Mouse (Mus musculus) limb, embryonic 11.5 days (tissue): ENCODE data around the gene Prkce. TPM values are rescaled to one million over a fixed set of nuclear protein-coding genes. Genes with fewer than 3 reads are reported as not detected.

Source experiments
- ATAC-seq: fragments of 200-750 bp; cut with Nextera tagmentation; 2 replicates; pipeline ENCODE4 v1.8.0; 2017; ENCODE audit warnings: low read depth; ENCODE audit not compliant: insufficient number of reproducible peaks, low FRiP score, low TSS enrichment
- DNase-seq: peaks from one replicate; pipeline ENCODE4 v3.0.0-alpha.2; 2015; ENCODE audit warnings: low spot score
- H3K27ac ChIP-seq: fragments of 300-500 bp; sonication (generic); replicated peaks from 2 replicates; pipeline ENCODE4 v1.5.1; 2014; ENCODE audit warnings: low read depth, mild to moderate bottlenecking, low read length
- H3K27me3 ChIP-seq: fragments of 300-500 bp; sonication (generic); 2 replicates; pipeline ENCODE4 v1.6.1; 2014; ENCODE audit warnings: mild to moderate bottlenecking, low read length, mixed read lengths; ENCODE audit not compliant: control insufficient read depth, insufficient read depth
- H3K36me3 ChIP-seq: fragments of 300-500 bp; sonication (generic); 2 replicates; pipeline ENCODE4 v1.6.1; 2014; ENCODE audit warnings: mild to moderate bottlenecking, low read length, moderate library complexity, mixed read lengths; ENCODE audit not compliant: control insufficient read depth, insufficient read depth
- H3K4me1 ChIP-seq: fragments of 300-500 bp; sonication (generic); 2 replicates; pipeline ENCODE4 v1.6.1; 2014; ENCODE audit warnings: low read length, mixed read lengths; ENCODE audit not compliant: control insufficient read depth, insufficient read depth
- H3K4me2 ChIP-seq: fragments of 300-500 bp; sonication (generic); 2 replicates; pipeline ENCODE4 v1.6.1; 2014; ENCODE audit warnings: low read depth, mild to moderate bottlenecking, moderate library complexity; ENCODE audit not compliant: severe bottlenecking
- H3K4me3 ChIP-seq: fragments of 300-500 bp; sonication (generic); 2 replicates; pipeline ENCODE4 v1.5.1; 2014; ENCODE audit warnings: low read depth, low read length
- H3K9ac ChIP-seq: fragments of 300-500 bp; sonication (generic); 2 replicates; pipeline ENCODE4 v1.6.1; 2014; ENCODE audit warnings: mild to moderate bottlenecking, low read length
- H3K9me3 ChIP-seq: fragments of 300-500 bp; sonication (generic); 2 replicates; pipeline ENCODE4 v1.6.1; 2016; ENCODE audit warnings: low read length; ENCODE audit not compliant: control insufficient read depth
- WGBS: fragments of 180-500 bp; shearing (Covaris S2); extraction: QIAGEN DNeasy Blood & Tissue Kit; methylation state at CpG from one replicate; pipeline ENCODE4 v1.1.7; 2014; 5-methylcytosine and 5-hydroxymethylcytosine counted together
- polyA plus RNA-seq: library from polyadenylated mRNA; unstranded; fragments of >200 nt; fragmentation: Nextera tagmentation; extraction: Ambion mirVana; gene quantifications from 2 replicates; pipeline ENCODE4 v1.2.1, GENCODE M21; 2014

The Prkce gene
- polyA plus RNA-seq, 1 experiment from 2014 or later = 5.1 TPM

DNA sequence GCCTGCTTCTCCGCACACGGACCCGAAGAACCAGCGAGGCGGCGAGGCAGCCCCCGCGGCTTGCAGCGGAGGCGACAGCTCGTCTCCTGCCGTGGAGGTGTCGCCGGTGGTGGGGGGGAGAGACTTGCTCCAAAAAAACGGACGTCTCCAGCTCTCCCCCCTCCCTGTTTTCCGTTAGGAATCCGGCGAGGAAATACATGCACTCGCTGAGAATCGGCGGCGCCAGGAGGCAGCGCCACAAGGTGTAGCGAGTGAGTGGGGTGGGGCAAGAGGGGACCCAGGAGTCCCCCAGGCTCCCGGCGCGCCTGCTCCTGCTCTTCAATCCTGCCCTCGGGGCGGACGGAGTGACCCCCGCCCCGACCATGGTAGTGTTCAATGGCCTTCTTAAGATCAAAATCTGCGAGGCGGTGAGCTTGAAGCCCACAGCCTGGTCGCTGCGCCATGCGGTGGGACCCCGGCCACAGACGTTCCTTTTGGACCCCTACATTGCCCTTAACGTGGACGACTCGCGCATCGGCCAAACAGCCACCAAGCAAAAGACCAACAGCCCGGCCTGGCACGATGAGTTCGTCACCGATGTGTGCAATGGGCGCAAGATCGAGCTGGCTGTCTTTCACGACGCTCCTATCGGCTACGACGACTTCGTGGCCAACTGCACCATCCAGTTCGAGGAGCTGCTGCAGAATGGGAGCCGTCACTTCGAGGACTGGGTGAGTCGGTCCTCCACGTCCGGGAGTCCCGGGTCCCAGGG lies 821 bp downstream of the Prkce start:
- Histone ChIP-seq H3K4me3 (peak overlapping the region; percentile 68), H3K27me3 (no peaks in the 10 kb centered on the region), H3K27ac (no peak overlapping the region), H3K4me1 (peaks cover 20% of the 10 kb centered on the region), H3K9me3 (no peaks in the 10 kb centered on the region), H3K4me2 (peak overlapping the region; percentile 96), H3K36me3 (no peaks in the 10 kb centered on the region), H3K9ac (peak overlapping the region; percentile 85)
- DNase-seq (peak; percentile 63), ATAC-seq (no peak)
- under 1% methylated on average over 64 of the region's 64 CpGs for WGBS

- Histone ChIP-seq H3K27ac (no peak overlapping the region), H3K9ac (no peak overlapping the region; the same call in 1 of the 2 replicates)
Measured at GRCm38 (mm10) chr17:86169092-86169491, 1.5 kb downstream of the Prkce start.

GRCm38 (mm10) chr17:86170164-86170958 lies 2.8 kb downstream of the Prkce start:
- no peak overlapping the region for H3K9ac ChIP-seq
- no peaks in the 10 kb centered on the region for H3K27me3 ChIP-seq
- H3K27ac ChIP-seq = no peak overlapping the region
- H3K36me3 ChIP-seq = no peaks in the 10 kb centered on the region
- peaks cover 23% of the 10 kb centered on the region for H3K4me1 ChIP-seq
- peak overlapping the region; percentile 96; the same call in 1 of the 2 replicates for H3K4me2 ChIP-seq
- no peak overlapping the region for H3K4me3 ChIP-seq
- H3K9me3 ChIP-seq = no peaks in the 10 kb centered on the region
- DNase-seq = no peak
- 65% methylated on average over 9 of the region's 9 CpGs for WGBS
- ATAC-seq = no peak

More at GRCm38 (mm10) chr17:86169092-86169491, 1.5 kb downstream of the Prkce start:
- no peak for ATAC-seq
- Histone ChIP-seq H3K4me3 (peak overlapping the region; percentile 68), H3K9me3 (no peaks in the 10 kb centered on the region), H3K27me3 (no peaks in the 10 kb centered on the region), H3K36me3 (no peaks in the 10 kb centered on the region), H3K4me1 (peaks cover 20% of the 10 kb centered on the region), H3K4me2 (peak overlapping the region; percentile 96)
- 20% methylated on average over 6 of the region's 6 CpGs for WGBS
- DNase-seq = peak; percentile 34

- H3K9me3 ChIP-seq = no peaks in the 10 kb centered on the region
- no peak for DNase-seq
- no peak overlapping the region for H3K27ac ChIP-seq
- no peak overlapping the region for H3K4me3 ChIP-seq
- peaks cover 6% of the 10 kb centered on the region for H3K4me1 ChIP-seq
- H3K27me3 ChIP-seq = no peaks in the 10 kb centered on the region
- ATAC-seq = no peak
- 29% methylated on average over 9 of the region's 9 CpGs for WGBS
- H3K4me2 ChIP-seq = no peak overlapping the region
- H3K36me3 ChIP-seq = no peaks in the 10 kb centered on the region
- no peak overlapping the region for H3K9ac ChIP-seq
Measured at GRCm38 (mm10) chr17:86175516-86175915, 7.9 kb downstream of the Prkce start.

- Histone ChIP-seq H3K9me3 (no peaks in the 10 kb centered on the region), H3K27ac (no peak overlapping the region), H3K36me3 (no peaks in the 10 kb centered on the region), H3K27me3 (no peaks in the 10 kb centered on the region), H3K4me1 (peaks cover 4% of the 10 kb centered on the region; the same call in 1 of the 2 replicates), H3K4me3 (no peak overlapping the region), H3K9ac (no peak overlapping the region), H3K4me2 (no peak overlapping the region)
- ATAC-seq = no peak
- DNase-seq = no peak
- 83% methylated on average over 7 of the region's 7 CpGs for WGBS
Measured at GRCm38 (mm10) chr17:86176722-86177121, 9.1 kb downstream of the Prkce start.

- ATAC-seq = no peak
- 54% methylated on average over 2 of the region's 2 CpGs for WGBS
Measured at GRCm38 (mm10) chr17:86183788-86184187, 16.2 kb downstream of the Prkce start.

GRCm38 (mm10) chr17:86184552-86185209 lies 17.1 kb downstream of the Prkce start:
- WGBS = 73% methylated on average over 9 of the region's 9 CpGs
- Histone ChIP-seq H3K9me3 (no peaks in the 10 kb centered on the region), H3K27me3 (no peaks in the 10 kb centered on the region), H3K9ac (no peak overlapping the region), H3K27ac (no peak overlapping the region), H3K36me3 (no peaks in the 10 kb centered on the region), H3K4me1 (no peaks in the 10 kb centered on the region), H3K4me2 (no peak overlapping the region), H3K4me3 (no peak overlapping the region)
- ATAC-seq (no peak), DNase-seq (no peak)

More at GRCm38 (mm10) chr17:86183788-86184187, 16.2 kb downstream of the Prkce start:
- Histone ChIP-seq H3K27me3 (no peaks in the 10 kb centered on the region), H3K9ac (no peak overlapping the region), H3K9me3 (no peaks in the 10 kb centered on the region), H3K4me3 (no peak overlapping the region), H3K4me2 (no peak overlapping the region), H3K27ac (no peak overlapping the region), H3K4me1 (no peaks in the 10 kb centered on the region), H3K36me3 (no peaks in the 10 kb centered on the region)
- no peak for DNase-seq

GRCm38 (mm10) chr17:86185584-86185983 lies 18.0 kb downstream of the Prkce start:
- H3K4me1 ChIP-seq = no peaks in the 10 kb centered on the region
- H3K9ac ChIP-seq = no peak overlapping the region
- H3K4me3 ChIP-seq = no peak overlapping the region
- no peaks in the 10 kb centered on the region for H3K9me3 ChIP-seq
- no peaks in the 10 kb centered on the region for H3K27me3 ChIP-seq
- WGBS = 36% methylated on average over 7 of the region's 7 CpGs
- ATAC-seq = no peak
- H3K4me2 ChIP-seq = no peak overlapping the region
- H3K27ac ChIP-seq = no peak overlapping the region
- DNase-seq = no peak
- no peaks in the 10 kb centered on the region for H3K36me3 ChIP-seq
